Mouse (Mus musculus) 3134 (cell line): ENCODE measurements at regions not wholly inside any gene's neighbourhood (a gene's known extent, or its start where the extent isn't known, plus 50 kb on each side); places are given as distances from the start of the nearest gene placed in this dataset.

Source experiments
- DNase-seq: peaks from one replicate; pipeline ENCODE4 v3.0.0-alpha.2; 2011; ENCODE audit warnings: low spot score; ENCODE audit not compliant: insufficient read length; ENCODE audit errors: extremely low read depth

GRCm38 (mm10) chr19:53444646-53445045 lies 54.3 kb upstream of the Smndc1 start:
- DNase-seq, result no peak

GRCm38 (mm10) chr19:53442756-53443654 lies 52.6 kb upstream of the Smndc1 start:
- DNase-seq, result no peak

- DNase-seq, result no peak
These were observed 51.8 kb upstream of the Smndc1 start for GRCm38 (mm10) chr19:53442132-53442610.

DNA sequence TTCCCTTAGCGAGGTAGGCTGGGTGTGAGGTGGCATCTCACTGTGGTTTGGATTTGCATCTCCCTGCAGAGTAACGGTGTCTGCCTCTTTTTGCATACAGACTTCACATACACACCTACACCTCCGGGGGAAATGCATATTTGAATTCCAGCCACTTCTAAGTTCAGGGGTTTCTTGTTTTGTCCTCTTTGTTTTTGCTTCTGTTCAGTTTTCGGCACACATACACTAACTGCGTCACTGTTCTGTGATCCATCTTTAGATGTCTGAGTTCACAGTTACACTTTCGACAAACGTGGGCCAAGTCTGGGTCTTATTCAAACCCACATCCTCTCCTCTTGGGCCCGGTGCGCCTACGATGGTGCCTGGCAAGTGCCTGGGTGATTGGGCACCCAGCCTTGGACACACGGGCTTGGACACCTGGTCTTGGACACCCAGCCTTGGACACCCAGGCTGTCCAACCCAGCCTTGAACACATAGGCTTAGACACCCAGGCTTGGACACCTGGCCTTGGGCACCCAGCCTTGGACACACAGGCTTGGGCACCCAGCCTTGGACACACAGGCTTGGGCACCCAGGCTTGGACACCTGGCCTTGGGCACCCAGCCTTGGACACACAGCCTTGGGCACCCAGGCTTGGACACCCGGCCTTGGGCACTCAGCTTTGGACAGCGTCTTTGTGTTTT lies 51.2 kb upstream of the Smndc1 start:
- DNase-seq, result no peak

GRCm38 (mm10) chr19:53440327-53441055 lies 50.1 kb upstream of the Smndc1 start:
- DNase-seq, result no peak
